Mouse (Mus musculus): ENCODE data around the gene Amhr2.

Gene Amhr2

DNA sequence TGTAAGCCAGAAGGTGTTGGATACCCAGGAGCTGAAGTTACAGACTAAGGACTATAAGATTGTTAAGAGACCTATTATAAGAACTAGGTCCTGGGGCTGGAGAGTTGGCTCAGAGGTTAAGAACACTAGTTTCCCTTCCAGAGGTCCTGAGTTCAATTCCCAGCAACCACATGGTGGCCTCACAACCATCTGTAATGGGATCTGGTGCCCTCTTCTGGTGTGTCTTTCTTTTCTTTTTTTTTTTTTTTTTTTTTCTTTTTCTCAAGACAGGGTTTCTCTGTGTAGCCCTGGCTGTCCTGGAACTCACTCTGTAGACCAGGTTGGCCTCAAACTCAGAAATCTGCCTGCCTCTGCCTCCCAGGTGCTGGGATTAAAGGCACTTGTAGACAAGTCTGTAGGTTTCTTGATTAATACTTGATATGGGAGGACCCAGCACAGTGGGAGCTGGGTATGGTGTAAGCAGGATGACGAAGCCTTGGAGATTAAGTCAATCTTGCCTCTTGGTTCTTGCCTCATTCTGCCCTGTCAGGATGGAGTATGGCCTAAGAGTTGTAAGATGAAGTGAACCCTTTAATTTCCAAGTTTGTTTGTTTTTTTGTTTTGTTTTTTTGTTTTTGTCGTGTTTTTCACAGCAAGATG lies 21.4 kb upstream of the Amhr2 start:
- DNase-seq (ENCODE audit: low read depth): no peak

DNA sequence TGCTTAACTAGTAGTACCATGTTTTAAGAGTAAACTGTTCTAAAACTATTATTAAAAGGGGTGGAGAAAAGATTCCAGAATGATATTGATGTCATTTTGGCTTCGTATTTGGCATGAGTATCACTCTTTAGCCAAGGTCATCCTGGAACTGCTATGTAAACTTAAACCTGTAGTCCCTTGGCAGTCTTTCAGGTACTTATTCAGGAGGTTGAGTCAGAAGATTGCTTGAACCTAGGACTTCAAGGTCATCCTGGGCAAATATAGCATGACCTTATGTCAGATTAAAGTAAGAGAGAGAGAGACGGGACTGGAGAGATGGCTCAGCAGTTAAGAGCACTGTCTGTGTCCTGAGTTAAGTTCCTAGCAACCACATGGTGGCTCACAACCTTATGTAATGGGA lies 20.5 kb upstream of the Amhr2 start:
- DNase-seq (ENCODE audit: low read depth): no peak

DNA sequence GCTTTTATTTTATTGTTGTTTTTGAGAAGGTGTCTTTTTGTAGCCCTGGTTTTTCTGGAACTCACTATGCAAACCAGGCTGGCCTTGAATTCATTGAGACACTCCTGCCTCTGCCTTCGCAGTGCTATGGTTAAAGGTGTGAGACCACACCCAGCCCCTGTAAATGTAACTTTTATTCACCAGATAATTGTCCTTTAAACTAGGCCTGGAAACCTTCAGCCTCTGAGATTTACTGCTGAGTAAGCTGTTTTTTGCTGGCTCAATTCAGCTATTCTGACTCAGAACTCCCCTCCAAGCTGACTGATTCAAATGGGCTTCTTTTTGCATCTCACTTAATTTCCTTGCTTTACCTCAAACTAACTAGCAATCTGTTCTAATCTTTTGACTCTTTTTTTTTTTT lies 18.2 kb upstream of the Amhr2 start:
- no peak for DNase-seq (ENCODE audit: low read depth)

DNA sequence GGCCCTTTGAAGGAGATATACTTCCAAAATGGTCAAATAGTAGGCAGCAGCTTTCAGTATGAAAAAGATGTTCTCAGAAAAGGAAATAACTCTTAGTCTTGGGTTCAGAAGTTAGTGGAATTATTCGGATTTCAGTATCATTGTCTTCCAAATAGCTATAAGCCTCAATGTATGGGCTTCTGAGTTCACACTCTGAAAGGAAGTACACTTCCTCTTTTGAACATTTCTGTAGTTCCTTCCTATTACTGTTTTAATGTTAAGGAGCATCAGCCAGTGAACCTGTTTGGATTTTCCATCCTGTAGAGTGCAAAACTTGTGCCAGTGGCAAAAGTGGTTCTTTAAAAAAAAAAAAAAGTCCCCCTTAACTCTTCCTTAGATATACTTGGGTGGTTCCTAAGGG lies 13.1 kb upstream of the Amhr2 start:
- no peak for DNase-seq (ENCODE audit: low read depth)

DNA sequence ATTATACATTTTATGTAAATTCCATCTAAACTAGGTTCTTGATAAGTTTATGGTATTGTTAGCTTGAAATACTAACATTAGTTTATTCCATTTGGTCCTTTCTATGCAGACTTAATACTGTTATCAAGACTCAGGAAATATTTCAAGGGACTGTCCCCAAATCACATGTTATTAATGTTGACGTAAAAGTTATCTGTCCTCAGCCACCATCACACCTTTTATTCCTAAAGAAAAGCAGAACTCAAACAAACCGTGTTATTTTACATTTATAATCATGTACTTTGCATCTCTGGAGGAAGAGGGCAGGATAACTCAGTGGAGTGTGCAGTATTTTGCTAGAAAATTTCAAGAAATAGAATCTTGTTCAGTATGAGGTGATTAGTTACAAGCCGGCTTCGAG lies 12.0 kb upstream of the Amhr2 start:
- no peak for DNase-seq (ENCODE audit: low read depth)

DNA sequence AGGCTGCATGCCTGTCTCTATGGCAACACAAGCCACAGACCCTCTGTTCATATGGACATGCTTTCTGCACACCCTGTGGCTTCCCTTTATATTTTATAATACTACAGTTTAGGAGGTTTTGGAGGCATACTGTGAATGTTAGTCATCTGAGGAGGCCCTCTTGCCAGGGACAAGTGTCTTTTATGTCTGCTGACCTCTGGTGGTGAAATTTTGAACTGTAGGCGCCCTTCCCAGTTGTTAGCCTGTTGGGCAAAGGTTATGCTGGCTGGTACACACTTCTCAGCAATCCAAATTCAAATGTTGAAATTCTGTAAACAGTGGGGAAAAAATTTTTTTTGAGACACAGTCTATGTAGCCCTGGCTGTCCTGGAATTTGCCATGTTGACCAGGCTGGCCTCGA lies 2.7 kb upstream of the Amhr2 start:
- peak; percentile 88 for DNase-seq (ENCODE audit: low read depth)

DNA sequence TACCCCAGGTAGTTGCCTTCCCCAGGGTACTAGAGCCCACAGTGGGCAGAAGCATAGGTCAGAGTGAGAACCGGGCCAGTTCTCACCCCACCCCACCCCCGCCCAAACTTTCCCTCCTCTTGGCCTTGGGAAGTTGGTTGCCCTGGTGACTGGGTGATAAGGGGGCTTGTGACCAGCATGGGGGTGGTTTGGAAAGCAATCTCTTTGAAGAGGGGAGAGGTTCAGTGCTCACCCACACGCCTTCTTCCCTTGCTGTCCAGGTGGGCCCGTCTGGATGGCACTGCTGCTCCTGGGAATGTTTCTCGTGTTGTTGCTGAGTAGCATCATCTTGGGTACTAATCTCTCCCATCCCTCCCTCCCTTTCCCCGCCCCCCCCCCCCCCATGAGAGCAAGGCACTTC lies 1.3 kb downstream of the Amhr2 start:
- DNase-seq (ENCODE audit: low read depth): no peak

DNA sequence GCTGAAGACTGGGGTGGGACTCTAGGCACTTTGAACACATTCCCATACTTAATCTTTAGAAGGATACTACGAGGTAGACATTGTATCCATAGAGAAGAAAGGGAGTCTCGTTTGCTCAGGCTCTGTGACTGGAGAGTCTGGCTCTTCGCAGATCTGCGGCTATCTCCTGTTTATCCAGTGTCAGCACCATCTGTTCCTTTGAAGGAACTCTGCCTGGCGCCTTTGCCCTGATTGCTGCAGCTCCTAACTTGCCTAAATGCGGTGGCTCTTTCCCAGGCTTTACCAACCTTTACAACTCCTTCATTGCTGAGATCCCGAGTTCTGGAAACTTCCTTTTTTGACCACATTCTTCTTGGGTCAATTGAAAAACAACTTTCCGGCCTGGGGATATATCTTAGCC lies 4.2 kb downstream of the Amhr2 start:
- DNase-seq (ENCODE audit: low read depth): no peak

DNA sequence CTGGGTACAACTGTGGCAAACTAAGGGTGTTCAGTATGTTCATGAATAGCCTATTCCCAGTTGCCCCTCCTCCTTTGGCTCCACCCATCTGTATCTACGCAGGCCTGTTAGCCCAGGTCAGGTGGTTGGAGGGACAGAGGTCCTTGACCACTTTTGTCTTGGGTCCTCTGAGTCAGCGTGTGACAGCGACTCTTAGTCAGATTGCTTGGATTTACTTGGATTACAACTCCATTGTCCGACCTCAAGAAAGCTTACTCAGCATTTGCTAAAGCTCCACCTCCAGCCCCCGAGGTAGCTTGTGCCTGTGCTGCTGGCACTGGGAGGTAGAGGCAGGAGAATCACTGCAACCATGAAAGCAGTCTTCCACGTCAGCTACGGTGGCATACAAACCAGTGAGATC lies 5.8 kb downstream of the Amhr2 start:
- DNase-seq (ENCODE audit: low read depth): no peak

DNA sequence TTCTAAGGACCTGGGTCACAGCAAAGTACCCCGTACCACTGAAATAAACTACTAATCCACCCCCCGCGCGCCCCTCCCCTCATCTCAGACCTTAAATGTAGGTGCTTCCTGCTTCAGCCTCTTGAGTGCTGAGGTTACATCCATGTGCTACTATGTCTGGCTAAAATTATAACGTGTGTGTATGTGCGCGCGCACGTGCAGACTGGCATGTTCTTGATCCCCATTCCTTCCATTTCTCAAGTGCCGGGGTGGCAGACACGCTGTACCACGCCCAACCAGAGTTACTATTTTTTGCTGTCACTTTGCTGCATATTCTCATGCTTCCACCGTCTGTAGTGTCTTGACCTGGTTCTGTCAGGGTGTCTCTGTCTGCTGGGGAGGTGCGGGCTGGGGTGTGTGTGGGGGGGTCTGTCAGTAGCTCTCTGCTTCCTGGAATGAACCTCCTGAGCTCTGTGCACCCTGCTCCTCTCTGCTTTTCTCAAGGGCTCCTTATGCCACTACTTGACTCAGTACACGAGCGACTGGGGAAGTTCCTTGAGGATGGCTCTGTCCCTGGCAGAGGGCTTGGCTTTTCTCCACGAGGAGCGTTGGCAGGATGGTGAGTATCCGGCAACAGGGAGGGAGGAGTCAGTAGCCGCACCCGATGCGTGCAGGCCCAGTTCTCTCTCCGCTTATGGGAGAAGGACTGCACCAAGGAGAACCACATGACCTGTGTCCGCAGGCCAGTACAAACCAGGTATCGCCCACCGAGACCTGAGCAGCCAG lies 6.7 kb downstream of the Amhr2 start:
- DNase-seq (ENCODE audit: low read depth): no peak

DNA sequence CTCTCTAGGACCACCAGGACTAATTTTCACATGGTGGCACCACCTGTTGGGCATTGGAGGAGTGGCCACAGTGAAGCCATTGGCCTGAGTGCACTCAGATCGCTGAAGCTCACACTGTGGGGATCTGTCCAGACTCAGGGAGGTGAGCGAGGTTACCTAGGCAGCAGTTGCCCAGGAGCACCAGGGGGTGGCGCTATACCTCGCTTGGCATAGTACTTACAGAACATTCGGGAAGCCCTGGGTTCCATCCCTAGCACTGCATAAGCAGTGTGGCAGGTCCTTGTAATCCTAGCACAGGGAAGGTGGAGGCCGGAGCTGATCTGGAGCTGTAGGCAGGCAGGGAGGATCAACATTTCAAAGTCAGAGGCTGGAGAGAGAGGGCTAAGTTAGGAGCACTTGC lies 10.8 kb downstream of the Amhr2 start:
- peak; percentile 53 for DNase-seq (ENCODE audit: low read depth)

DNA sequence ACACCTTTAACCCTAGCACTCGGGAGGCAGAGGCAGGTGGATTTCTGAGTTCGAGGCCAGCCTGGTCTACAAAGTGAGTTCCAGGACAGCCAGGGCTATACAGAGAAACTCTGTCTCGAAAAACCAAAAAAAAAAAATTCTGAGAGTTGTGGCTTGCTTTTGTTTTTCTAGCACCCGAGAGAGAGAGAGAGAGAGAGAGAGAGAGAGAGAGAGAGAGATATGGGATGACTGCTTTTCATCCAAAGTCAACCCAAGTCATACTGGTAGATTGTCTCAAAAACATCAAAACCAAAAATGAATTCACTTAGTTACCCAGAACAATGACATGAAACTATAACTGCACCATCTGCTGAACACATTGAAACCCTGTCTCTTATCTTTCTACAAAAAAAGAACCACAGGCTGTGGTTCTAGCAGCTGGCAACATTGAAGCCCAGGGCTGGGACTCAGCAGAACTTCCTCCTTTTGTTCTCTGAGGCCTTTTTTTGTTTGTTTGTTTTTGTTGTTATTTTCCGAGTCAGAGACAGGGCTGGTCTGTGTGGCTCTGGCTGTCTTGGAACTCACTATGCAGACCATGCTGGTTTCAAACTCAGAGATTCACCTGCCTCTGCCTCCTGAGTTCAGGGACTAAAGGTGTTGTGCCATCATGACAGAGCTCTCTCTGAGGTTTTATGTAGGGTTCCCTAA lies 13.0 kb downstream of the Amhr2 start:
- DNase-seq (ENCODE audit: low read depth): peak; percentile 73

DNA sequence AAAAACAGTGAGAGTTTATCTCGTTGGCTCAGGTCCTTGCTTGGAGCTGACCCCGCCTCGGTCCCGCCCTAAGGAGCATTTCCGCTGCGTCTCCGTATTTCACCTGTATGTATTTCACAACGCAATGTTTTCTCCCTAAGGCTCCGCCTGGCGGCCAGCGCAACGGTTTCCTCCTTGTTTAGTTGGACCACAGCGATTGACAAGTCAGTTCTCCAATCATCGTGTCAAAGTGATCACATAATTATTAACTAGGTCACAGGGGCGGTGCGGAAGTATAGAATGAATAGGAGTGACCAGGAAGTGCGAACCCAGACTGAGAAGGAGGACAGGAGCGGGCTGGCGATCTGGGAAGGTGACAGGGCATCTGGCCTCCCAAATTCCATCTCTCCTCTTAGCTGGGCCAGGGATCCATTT lies 13.7 kb downstream of the Amhr2 start, which contains the start of gene Prr13:
Gene Prr13 (plus strand): TSS at position 125 of the 414 bp plus-strand sequence.
- peak; percentile 93 for DNase-seq (ENCODE audit: low read depth)

DNA sequence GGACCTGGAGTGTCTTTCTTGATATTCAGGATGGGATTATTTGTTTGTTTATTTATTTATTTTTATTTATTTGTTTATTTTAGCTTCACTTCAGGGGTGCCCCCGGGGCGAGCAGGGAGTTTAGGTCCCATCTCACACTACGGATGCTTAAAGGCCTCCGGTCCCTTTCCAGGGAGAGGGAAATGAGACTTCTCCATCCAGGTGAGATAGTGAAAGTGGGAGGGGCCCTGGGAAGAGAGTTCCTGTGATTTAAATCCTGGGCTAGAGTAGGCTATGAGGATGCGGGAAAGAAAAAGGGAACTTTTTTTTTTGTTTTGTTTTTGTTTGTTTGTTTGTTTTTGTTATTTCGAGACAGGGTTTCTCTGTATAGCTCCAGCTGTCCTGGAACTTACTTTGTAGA lies 14.2 kb downstream of the Amhr2 start:
- DNase-seq (ENCODE audit: low read depth): no peak

DNA sequence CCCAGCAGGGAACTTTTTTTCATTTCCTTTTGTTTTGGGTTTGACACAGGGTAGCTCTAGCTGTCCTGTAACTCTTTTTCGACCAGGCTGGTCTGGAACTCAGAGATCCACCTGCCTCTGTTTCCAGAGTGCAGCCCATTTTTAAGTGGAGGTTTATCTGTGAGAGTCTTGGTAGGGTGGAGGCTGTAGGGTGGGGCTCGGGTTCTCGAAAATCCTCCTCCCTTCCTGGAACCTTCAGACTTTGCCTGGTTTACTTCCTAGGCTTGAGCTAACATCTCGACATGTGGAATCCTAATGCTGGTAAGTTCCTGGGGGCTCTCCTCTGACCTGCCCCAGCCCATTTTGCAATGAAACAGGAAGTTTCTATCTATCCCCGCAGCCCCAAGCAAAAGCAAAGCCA lies 14.7 kb downstream of the Amhr2 start:
- DNase-seq (ENCODE audit: low read depth): peak; percentile 27

DNA sequence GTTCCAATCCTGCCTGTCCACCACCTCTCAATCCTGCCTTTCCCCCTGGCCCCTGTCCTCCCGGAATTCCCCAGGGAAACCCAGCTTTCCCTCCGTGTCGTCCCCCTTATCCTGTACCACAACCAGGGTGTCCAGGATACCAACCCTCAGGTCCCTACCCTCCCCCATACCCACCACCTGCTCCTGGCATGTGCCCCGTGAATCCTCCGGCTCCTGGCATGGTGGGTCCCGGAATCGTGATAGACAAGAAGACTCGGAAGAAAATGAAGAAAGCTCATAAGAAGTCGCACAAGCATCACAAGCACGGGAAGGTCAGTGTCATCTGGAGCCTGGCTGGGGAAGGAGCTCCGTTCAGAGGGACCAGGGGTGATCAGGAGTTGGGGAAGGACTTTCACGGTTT lies 15.2 kb downstream of the Amhr2 start:
- no peak for DNase-seq (ENCODE audit: low read depth)

DNA sequence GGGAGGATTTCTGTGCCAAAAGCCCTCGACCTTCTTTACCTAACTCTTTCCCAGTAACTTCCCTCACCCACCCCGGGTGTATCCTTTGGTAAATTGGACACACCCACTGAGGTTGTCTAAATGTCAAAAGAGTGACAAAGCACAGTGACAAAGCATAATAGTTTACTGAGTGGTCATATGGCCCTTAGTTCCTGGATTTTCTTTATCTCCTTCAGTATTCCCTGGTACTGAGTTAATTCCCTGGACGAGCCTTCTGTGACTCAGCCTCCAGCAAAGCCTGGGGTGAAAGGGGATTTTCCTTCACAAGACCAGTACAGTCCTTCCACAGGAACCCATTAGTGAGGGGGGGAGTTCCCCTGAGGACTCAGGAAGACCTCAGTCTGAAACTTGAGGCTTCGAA lies 15.8 kb downstream of the Amhr2 start:
- no peak for DNase-seq (ENCODE audit: low read depth)

DNA sequence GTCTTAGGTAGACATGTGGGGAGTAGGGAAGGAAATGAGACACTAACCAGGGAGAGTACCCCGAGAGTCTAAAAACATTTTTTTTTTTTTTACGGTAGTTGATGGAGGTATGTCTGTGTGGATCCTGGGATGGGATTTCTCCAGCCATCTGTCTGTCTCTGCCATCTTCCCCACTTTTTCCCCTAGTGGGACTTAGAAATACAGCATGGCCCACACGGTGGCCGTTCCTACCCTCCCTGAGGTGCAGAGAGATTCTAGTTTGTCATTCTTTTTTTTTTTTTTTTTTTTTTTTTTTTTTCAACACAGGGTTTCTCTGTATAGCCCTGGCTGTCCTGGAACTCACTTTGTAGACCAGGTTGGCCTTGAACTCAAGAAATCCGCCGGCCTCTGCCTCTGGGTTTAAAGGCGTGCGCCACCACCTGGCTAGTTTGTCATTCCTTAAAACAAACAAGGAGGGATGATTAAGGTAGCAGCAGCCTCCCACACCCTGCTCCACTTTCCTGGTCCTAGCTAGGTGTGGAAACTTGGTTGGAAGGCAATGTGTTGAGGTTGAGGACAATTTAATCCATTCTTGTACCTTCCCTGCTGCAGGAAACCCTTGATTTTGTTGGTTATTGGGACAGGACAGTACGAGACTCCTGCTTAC lies 16.4 kb downstream of the Amhr2 start:
- DNase-seq (ENCODE audit: low read depth): no peak

DNA sequence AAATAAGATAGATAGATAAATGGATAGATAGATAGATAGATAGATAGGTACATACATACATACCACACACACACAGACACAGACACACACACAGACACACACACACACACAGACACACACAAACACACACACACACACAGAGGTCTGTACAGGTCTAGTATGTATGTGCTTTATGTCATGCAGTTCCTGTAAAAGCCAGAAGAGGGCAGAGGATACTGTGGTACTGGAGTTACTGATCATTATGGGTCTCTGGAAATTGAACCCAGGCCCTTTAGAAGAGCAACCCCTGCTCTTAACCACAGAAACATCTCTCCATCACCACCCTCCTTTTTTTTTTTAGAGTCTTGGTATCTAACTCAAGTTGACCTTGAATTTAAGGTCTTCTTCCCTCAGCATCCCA lies 18.5 kb downstream of the Amhr2 start:
- peak; percentile 69 for DNase-seq (ENCODE audit: low read depth)

DNA sequence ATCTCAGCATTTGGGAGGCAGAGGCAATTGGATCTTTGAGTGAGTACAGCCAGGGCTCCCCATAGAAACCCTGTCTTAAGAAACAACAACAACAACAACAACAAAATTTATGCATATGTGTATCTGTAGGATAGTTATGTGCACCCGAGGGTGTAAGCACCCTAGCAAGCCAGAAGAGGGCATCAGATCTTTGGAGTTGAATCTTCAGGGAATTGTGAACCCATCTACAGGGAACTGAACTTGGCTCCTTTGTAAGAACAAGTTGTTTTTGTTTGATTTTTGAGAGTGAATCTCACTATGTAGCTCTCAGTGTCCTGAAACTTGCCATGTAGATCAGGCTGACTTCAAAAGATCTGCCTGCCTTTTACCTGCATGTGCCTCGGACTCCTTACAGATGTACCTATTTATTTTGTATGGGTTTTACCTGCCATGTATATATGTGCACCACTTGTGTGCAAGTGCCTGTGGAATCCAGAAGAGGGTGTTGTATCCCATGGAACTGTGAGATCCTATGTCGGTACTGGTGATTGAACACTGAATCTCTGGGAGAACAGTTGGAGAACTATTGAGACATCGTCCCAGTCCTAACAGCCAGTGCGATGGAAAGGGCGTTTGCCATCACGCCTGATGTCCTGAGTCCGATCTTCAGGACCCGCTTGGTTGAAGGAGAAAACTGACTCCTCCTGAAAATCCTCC lies 23.7 kb downstream of the Amhr2 start:
- DNase-seq (ENCODE audit: low read depth): no peak

DNA sequence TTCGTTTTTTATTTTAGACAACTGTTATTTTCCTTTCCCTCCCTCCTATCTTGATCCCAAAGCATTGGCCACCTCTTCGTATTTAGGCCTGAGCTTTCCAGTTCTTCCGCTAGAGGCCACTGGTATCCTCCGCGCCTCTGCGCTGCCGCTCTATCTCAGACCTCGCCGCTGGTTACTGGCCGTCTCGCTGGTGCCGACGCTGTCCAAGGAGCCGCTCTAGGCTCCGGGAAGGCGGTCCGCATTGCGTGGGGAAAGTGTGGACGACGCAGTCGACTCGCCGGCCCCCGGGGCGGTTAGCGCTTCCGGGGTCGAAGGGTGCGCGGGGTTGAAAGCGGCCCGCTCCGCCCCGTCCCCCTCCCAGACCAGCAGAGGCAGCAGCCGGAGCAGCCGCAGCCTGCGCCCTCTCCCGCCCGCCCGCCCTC lies 25.0 kb downstream of the Amhr2 start, which contains the start of gene Pcbp2:
Gene Pcbp2 (plus strand): TSS at position 357 of the 422 bp plus-strand sequence.
- peak; percentile 96 for DNase-seq (ENCODE audit: low read depth)

Data from naive thymus-derived CD4-positive, alpha-beta T cell, adult 2 months (primary cell).